11 mouse cellular contexts compared by ENCODE assay signal in the genomic region with DNA sequence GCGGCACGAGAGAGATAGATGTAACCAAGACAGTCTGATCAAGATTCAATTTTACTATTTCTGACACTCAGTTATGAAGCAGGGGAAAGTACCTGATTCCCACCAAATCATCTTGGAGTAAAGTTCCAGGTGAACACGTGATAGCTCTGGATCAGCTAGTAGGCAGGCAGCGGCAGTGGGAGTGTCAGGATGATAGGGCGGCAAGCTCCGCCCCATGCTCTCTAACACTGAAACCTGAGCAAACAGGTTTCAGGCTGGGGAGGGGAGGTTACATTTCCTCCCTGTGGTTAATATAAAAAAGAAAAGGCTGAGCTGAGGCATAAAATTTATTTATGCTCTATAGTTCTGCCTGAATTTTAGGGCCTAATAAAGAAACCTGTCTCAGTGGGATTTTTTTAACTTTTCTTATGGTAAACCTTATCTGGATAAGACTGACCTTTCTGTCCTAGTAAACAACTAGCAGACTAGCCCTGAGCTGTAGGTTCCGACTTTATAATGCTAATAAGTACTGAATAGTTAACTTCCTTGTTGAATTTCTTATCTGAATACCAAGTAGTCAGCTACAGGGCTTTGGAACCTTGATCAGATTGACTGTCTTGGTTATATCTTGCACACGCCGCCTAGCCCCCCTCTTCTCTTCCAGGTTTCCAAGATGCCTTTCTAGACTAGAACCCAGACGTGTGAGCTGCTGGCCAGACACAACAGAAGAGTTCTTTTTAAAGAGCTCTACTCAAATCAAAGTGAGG.
DNase-seq lines count a peak whose midpoint lies in the region; ATAC-seq and TF ChIP-seq lines count a peak whose summit lies in the region.
"Had no signal": no experiment of that assay in that cellular context is flagged by ENCODE, and none has a peak within 500 bp of the region (broad histone marks: within the 10 kb centered on the region; RNA-seq: fewer than 3 reads in every experiment).

No protein-coding gene starts in this region.

- no peaks in the 10 kb centered on the region for H3K27me3 ChIP-seq in liver, embryonic 11.5 days (replicated peaks; ENCODE audit: control insufficient read depth, insufficient read depth, low read length)
- H3K27me3 ChIP-seq in kidney, embryonic 15.5 days, result no peaks in the 10 kb centered on the region
- H3K27me3 ChIP-seq in liver, postnatal 0 days (ENCODE audit: insufficient read depth, low read length), result no peaks in the 10 kb centered on the region
- no peaks in the 10 kb centered on the region for H3K27me3 ChIP-seq in midbrain, postnatal 0 days (ENCODE audit: insufficient read depth, low read length)
- H3K27me3 ChIP-seq: embryonic facial prominence, embryonic 12.5 days had no signal

- H3K9ac ChIP-seq in liver, embryonic 11.5 days (ENCODE audit: low read depth, low read length), result no peak overlapping the region
- no peak overlapping the region for H3K9ac ChIP-seq in kidney, embryonic 15.5 days
- H3K9ac ChIP-seq in liver, postnatal 0 days (replicated peaks), result no peak overlapping the region
- no peak overlapping the region for H3K9ac ChIP-seq in midbrain, postnatal 0 days (replicated peaks; ENCODE audit: low read length, poor library complexity, severe bottlenecking)
- H3K9ac ChIP-seq: embryonic facial prominence, embryonic 12.5 days had no signal

- no peak for TF ChIP-seq CTCF in liver, postnatal 0 days (IDR thresholded peaks at IDR 0.05; ENCODE audit: low read depth)
- no peak for TF ChIP-seq CTCF in midbrain, postnatal 0 days (IDR thresholded peaks at IDR 0.05)

- 45% methylated on average over 10 of the region's 10 CpGs for whole genome bisulfite sequencing in liver, embryonic 11.5 days
- WGBS in kidney, embryonic 15.5 days, result 41% methylated on average over 10 of the region's 10 CpGs
- 50% methylated on average over 10 of the region's 10 CpGs for WGBS in liver, postnatal 0 days (ENCODE audit: insufficient replicate concordance)
- 55% methylated on average over 10 of the region's 10 CpGs for WGBS in midbrain, postnatal 0 days

- H3K4me1 ChIP-seq in liver, embryonic 11.5 days (replicated peaks; ENCODE audit: control insufficient read depth, insufficient read depth, low read length), result no peaks in the 10 kb centered on the region
- no peaks in the 10 kb centered on the region for H3K4me1 ChIP-seq in kidney, embryonic 15.5 days
- no peaks in the 10 kb centered on the region for H3K4me1 ChIP-seq in liver, postnatal 0 days (ENCODE audit: insufficient read depth)
- no peaks in the 10 kb centered on the region for H3K4me1 ChIP-seq in midbrain, postnatal 0 days (ENCODE audit: insufficient read depth, low read length)
- H3K4me1 ChIP-seq: embryonic facial prominence, embryonic 12.5 days had no signal

- TF ChIP-seq EP300 in liver, postnatal 0 days (IDR thresholded peaks at IDR 0.05; ENCODE audit: low read depth), result no peak

- no peak for ATAC-seq in liver, embryonic 11.5 days (replicated peaks; ENCODE audit: low FRiP score)
- ATAC-seq in activated CD4-positive, CD25-positive, alpha-beta regulatory T cell, adult 4 months, result peak; percentile 40
- ATAC-seq in kidney, embryonic 15.5 days (replicated peaks; ENCODE audit: low FRiP score), result peak; percentile 66; the same call in 1 of the 2 replicates
- peak; percentile 76 for ATAC-seq in liver, postnatal 0 days
- ATAC-seq in midbrain, postnatal 0 days (ENCODE audit: low FRiP score), result no peak

- no peak overlapping the region for H3K27ac ChIP-seq in liver, embryonic 11.5 days (ENCODE audit: low read depth, low read length)
- H3K27ac ChIP-seq in kidney, embryonic 15.5 days, result peak overlapping the region; percentile 54; the same call in 1 of the 2 replicates
- no peak overlapping the region for H3K27ac ChIP-seq in liver, postnatal 0 days (ENCODE audit: low read depth)
- no peak overlapping the region for H3K27ac ChIP-seq in midbrain, postnatal 0 days (ENCODE audit: low read depth, low read length)
- H3K27ac ChIP-seq: embryonic facial prominence, embryonic 12.5 days had no signal

- no peak overlapping the region for H3K4me2 ChIP-seq in liver, embryonic 11.5 days
- peak overlapping the region; percentile 23; the same call in 1 of the 2 replicates for H3K4me2 ChIP-seq in kidney, embryonic 15.5 days
- H3K4me2 ChIP-seq in liver, postnatal 0 days (ENCODE audit: low read depth, low read length), result no peak overlapping the region
- H3K4me2 ChIP-seq in midbrain, postnatal 0 days (ENCODE audit: low read depth, low read length, poor library complexity, severe bottlenecking), result no peak overlapping the region
- H3K4me2 ChIP-seq: embryonic facial prominence, embryonic 12.5 days had no signal

- H3K4me3 ChIP-seq in liver, embryonic 11.5 days (ENCODE audit: low read depth, low read length), result no peak overlapping the region
- H3K4me3 ChIP-seq in kidney, embryonic 15.5 days (replicated peaks), result no peak overlapping the region
- no peak overlapping the region for H3K4me3 ChIP-seq in liver, postnatal 0 days (ENCODE audit: low read depth, low read length)
- H3K4me3 ChIP-seq in midbrain, postnatal 0 days (ENCODE audit: low read depth, low read length), result no peak overlapping the region
- H3K4me3 ChIP-seq: embryonic facial prominence, embryonic 12.5 days had no signal

- no peaks in the 10 kb centered on the region for H3K9me3 ChIP-seq in liver, embryonic 11.5 days (ENCODE audit: control insufficient read depth, low read length)
- no peaks in the 10 kb centered on the region for H3K9me3 ChIP-seq in kidney, embryonic 15.5 days (replicated peaks)
- H3K9me3 ChIP-seq in liver, postnatal 0 days (ENCODE audit: low read length), result no peaks in the 10 kb centered on the region
- H3K9me3 ChIP-seq in midbrain, postnatal 0 days (ENCODE audit: low read length), result no peaks in the 10 kb centered on the region
- H3K9me3 ChIP-seq: embryonic facial prominence, embryonic 12.5 days had no signal

- peak; percentile 69 for DNase-seq in liver
- DNase-seq in liver, embryonic 11.5 days (ENCODE audit: low spot score), result no peak
- DNase-seq in liver, postnatal 0 days, result peak; percentile 27
- no peak for DNase-seq in right cerebral cortex, postnatal 10 days (ENCODE audit: low spot score in 2 of 2)
- DNase-seq in midbrain, postnatal 0 days (ENCODE audit: low spot score), result no peak
- no peak for DNase-seq in thymus, adult 18-20 months
- DNase-seq: adrenal gland, adult 2 months; lung, postnatal 4 days had no signal

- H3K36me3 ChIP-seq in liver, embryonic 11.5 days (ENCODE audit: control insufficient read depth, insufficient read depth, low read length), result no peaks in the 10 kb centered on the region
- no peaks in the 10 kb centered on the region for H3K36me3 ChIP-seq in kidney, embryonic 15.5 days
- no peaks in the 10 kb centered on the region for H3K36me3 ChIP-seq in liver, postnatal 0 days (replicated peaks; ENCODE audit: insufficient read depth, low read length)
- H3K36me3 ChIP-seq in midbrain, postnatal 0 days (ENCODE audit: insufficient read depth, low read length), result no peaks in the 10 kb centered on the region
- H3K36me3 ChIP-seq: embryonic facial prominence, embryonic 12.5 days had no signal

Comparison
In these comparisons a context has a peak if more than half of its experiments do, and no peak if none do; other contexts are left out.
1. DNase-seq: peak in liver (single experiment) and liver, postnatal 0 days (single experiment); none in liver, embryonic 11.5 days (single experiment), right cerebral cortex, postnatal 10 days (0 of 2), midbrain, postnatal 0 days (single experiment) and thymus, adult 18-20 months (0 of 2).
2. ATAC-seq: peak in activated CD4-positive, CD25-positive, alpha-beta regulatory T cell, adult 4 months (single experiment), kidney, embryonic 15.5 days (single experiment) and liver, postnatal 0 days (single experiment); none in liver, embryonic 11.5 days (single experiment) and midbrain, postnatal 0 days (single experiment).